Mouse (Mus musculus) G1E (cell line): ENCODE results near the gene Hoxb6. TPM values are rescaled to one million over a fixed set of nuclear protein-coding genes. Genes with fewer than 3 reads are reported as not detected.

Source experiments
- ATAC-seq: 2 replicates; pipeline ENCODE4 v1.8.0; 2016; ENCODE audit warnings: mild to moderate bottlenecking; ENCODE audit not compliant: insufficient number of reproducible peaks, poor library complexity, low FRiP score, severe bottlenecking; ENCODE audit errors: extremely low read depth
- DNase-seq: peaks from one replicate; pipeline ENCODE4 v3.0.0; 2012; ENCODE audit warnings: low spot score
- H3K27me3 ChIP-seq: 2 replicates; pipeline ENCODE4 v1.6.1; 2012; ENCODE audit warnings: mild to moderate bottlenecking, low read length, inconsistent platforms; ENCODE audit not compliant: insufficient read depth
- H3K36me3 ChIP-seq: replicated peaks from 2 replicates; pipeline ENCODE3; 2012; ENCODE audit warnings: mild to moderate bottlenecking, inconsistent platforms
- H3K4me1 ChIP-seq: 2 replicates; pipeline ENCODE4 v1.6.1; 2012; ENCODE audit warnings: low read depth, low read length, inconsistent platforms, mixed read lengths; ENCODE audit not compliant: insufficient read depth
- H3K4me3 ChIP-seq: 2 replicates; pipeline ENCODE4 v1.5.1; 2012; ENCODE audit warnings: low read depth, mild to moderate bottlenecking, inconsistent platforms, low read length, moderate library complexity, mixed read lengths
- H3K9me3 ChIP-seq: replicated peaks from 2 replicates; pipeline ENCODE4 v1.6.1; 2012; ENCODE audit warnings: inconsistent platforms
- CTCF ChIP-seq: IDR thresholded peaks from 2 replicates; pipeline ENCODE4 v1.5.1; 2012; ENCODE audit warnings: low read depth, low read length, inconsistent platforms, mixed read lengths
- GATA1 ChIP-seq: IDR thresholded peaks from 2 replicates; pipeline ENCODE4 v1.6.1; 2012; ENCODE audit warnings: borderline replicate concordance, low read length, inconsistent platforms, mixed read lengths
- GATA2 ChIP-seq: IDR thresholded peaks from 2 replicates; pipeline ENCODE4 v1.6.1; 2012; ENCODE audit warnings: low read depth, low read length, inconsistent platforms, borderline replicate concordance
- POLR2AphosphoS5 ChIP-seq: IDR thresholded peaks from 2 replicates; pipeline ENCODE4 v1.6.1; 2012; ENCODE audit warnings: low read depth, low read length, inconsistent platforms; ENCODE audit not compliant: insufficient replicate concordance
- TAL1 ChIP-seq: conservative IDR thresholded peaks from 2 replicates; pipeline ENCODE4 v1.6.1; 2012; ENCODE audit warnings: low read depth, low read length, inconsistent platforms, mixed read lengths
- polyA plus RNA-seq: library from polyadenylated mRNA; stranded (reverse); fragments of >175 nt; gene quantifications from 2 replicates; pipeline ENCODE4 v1.2.3, GENCODE M21; 2012
- total RNA-seq, 2 experiments: library from RNA; stranded (forward) in 1 of 2; stranded (reverse) in 1 of 2; fragments of 200-1000 nt in 1 of 2; fragments of >200 nt in 1 of 2; fragmentation: Nextera tagmentation in 1 of 2; gene quantifications; 2 replicates each; pipeline ENCODE4 v1.2.3; 2014 to 2017

Hoxb6 gene
- total and polyA plus RNA-seq, 3 experiments, result 0.26 TPM; not detected in 2

- H3K4me1 ChIP-seq, result no peaks in the 10 kb centered on the region
- ATAC-seq (no peak), DNase-seq (no peak)
- no peaks in the 10 kb centered on the region for H3K9me3 ChIP-seq
- TF ChIP-seq GATA1, result no peak
- no peak for TF ChIP-seq POLR2AphosphoS5
- no peak for TF ChIP-seq CTCF
- H3K27me3 ChIP-seq, result peaks cover 45% of the 10 kb centered on the region
- no peaks in the 10 kb centered on the region for H3K36me3 ChIP-seq
- no peak overlapping the region for H3K4me3 ChIP-seq
Measured at GRCm38 (mm10) chr11:96328605-96329004, 36.3 kb downstream of the Hoxb6 start.

DNA sequence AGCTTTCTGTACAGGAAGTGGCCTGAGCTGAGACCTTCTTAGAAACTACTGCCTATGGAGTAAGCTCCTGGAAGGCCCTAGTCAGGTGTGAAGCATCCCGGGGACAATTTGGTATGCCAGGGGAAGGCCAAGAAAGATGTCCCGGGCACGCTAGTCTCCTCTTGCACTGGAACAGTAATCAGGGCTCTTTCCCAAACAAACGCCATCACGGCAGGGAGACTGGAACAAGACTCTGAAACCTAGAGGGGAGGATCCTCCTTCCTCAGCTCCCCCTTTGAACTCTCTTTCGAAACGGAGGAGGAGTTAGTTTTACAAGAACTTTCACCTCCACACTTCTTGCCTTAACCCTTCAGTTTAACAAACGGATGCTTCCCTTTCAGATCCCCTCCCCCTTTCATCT lies 39.8 kb downstream of the Hoxb6 start:
- ATAC-seq, result no peak
- no peak overlapping the region for H3K4me3 ChIP-seq
- no peak for DNase-seq
- no peaks in the 10 kb centered on the region for H3K9me3 ChIP-seq
- no peaks in the 10 kb centered on the region for H3K36me3 ChIP-seq
- TF ChIP-seq POLR2AphosphoS5 (no peak), CTCF (no peak), TAL1 (no peak), GATA2 (no peak), GATA1 (no peak)
- peaks cover 38% of the 10 kb centered on the region for H3K27me3 ChIP-seq
- H3K4me1 ChIP-seq, result no peaks in the 10 kb centered on the region

DNA sequence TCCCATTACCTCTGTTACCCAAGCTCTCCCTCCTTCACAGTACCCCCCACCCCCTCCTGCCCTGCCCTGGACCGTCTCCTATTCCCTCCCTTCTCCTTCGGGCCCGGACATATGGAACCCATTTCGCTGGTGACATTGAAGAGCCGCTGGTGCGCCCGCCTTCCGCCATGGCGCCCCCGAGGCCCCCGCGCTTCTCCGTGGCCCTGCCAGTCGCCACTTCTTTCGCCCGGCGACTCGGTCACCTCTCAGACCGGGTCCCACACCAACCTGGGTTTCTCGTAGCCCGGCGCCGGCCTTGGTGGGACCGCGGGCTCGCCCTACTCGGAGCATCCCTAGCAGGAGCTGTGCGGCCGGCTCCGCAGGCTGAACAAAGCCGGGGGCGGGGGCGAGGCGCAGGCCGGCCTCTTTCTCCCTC lies 40.3 kb downstream of the Hoxb6 start:
- TF ChIP-seq TAL1, result no peak
- TF ChIP-seq GATA1, result no peak
- TF ChIP-seq GATA2, result no peak
- TF ChIP-seq POLR2AphosphoS5, result no peak
- no peak for TF ChIP-seq CTCF
- H3K9me3 ChIP-seq, result no peaks in the 10 kb centered on the region
- H3K27me3 ChIP-seq, result peaks cover 35% of the 10 kb centered on the region
- ATAC-seq (no peak), DNase-seq (no peak)
- no peaks in the 10 kb centered on the region for H3K4me1 ChIP-seq
- H3K36me3 ChIP-seq, result no peaks in the 10 kb centered on the region
- H3K4me3 ChIP-seq, result no peak overlapping the region

DNA sequence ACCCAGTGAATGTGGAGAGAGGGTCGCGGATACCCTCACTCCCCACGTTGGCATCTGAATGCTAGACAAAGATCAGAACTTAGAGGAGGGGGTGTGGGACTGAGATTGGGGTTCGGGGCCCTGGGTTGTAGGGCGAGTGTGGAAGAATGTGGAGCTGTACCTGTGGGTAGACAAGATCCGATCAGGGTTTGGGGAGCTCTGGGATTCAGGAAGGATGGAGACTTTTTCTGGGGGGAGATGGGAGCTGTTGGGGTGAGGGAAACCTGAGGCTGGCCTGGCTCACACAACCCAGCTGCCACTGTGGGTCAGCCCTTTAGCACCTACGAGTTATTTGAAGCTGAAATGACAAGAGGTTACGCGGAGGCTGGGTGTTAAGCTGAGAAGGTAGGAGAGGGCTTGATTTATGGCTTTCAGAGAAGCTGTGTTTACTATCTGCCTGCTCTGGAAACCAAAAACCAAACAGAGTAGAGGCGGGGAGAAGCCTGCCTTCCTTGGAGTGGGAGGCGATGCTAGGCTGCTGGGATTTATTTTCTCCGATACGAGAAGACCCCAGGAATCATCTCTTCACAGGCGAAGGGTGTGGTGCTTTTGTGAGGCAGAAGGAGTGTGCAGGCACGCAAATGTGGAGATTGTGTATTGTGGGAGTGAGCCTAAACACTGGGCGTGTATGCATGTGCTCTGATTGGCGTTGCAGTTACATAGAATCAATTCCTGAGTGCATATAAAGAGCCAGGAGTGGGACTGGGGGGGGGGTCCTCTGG lies 41.1 kb downstream of the Hoxb6 start:
- no peaks in the 10 kb centered on the region for H3K4me1 ChIP-seq
- no peak for ATAC-seq
- peaks cover 35% of the 10 kb centered on the region for H3K27me3 ChIP-seq
- no peak for DNase-seq
- no peaks in the 10 kb centered on the region for H3K36me3 ChIP-seq
- no peak for TF ChIP-seq CTCF
- TF ChIP-seq GATA1, result no peak
- no peak for TF ChIP-seq POLR2AphosphoS5
- no peak for TF ChIP-seq TAL1
- no peak for TF ChIP-seq GATA2
- no peaks in the 10 kb centered on the region for H3K9me3 ChIP-seq
- no peak overlapping the region for H3K4me3 ChIP-seq

GRCm38 (mm10) chr11:96334002-96334364 lies 41.7 kb downstream of the Hoxb6 start:
- Histone ChIP-seq H3K4me3 (no peak overlapping the region), H3K36me3 (no peaks in the 10 kb centered on the region), H3K27me3 (peaks cover 35% of the 10 kb centered on the region), H3K4me1 (no peaks in the 10 kb centered on the region), H3K9me3 (no peaks in the 10 kb centered on the region)
- TF ChIP-seq TAL1 (no peak), CTCF (no peak), GATA1 (no peak), GATA2 (no peak), POLR2AphosphoS5 (no peak)
- DNase-seq (no peak), ATAC-seq (no peak)

GRCm38 (mm10) chr11:96334998-96335397 lies 42.7 kb downstream of the Hoxb6 start:
- no peak overlapping the region for H3K4me3 ChIP-seq
- H3K4me1 ChIP-seq, result no peaks in the 10 kb centered on the region
- peaks cover 36% of the 10 kb centered on the region for H3K27me3 ChIP-seq
- ATAC-seq (no peak), DNase-seq (no peak)
- no peak for TF ChIP-seq TAL1
- H3K36me3 ChIP-seq, result no peaks in the 10 kb centered on the region
- H3K9me3 ChIP-seq, result no peaks in the 10 kb centered on the region

GRCm38 (mm10) chr11:96336597-96336996 lies 44.3 kb downstream of the Hoxb6 start:
- no peaks in the 10 kb centered on the region for H3K36me3 ChIP-seq
- DNase-seq (no peak), ATAC-seq (no peak)
- no peak for TF ChIP-seq POLR2AphosphoS5
- no peak for TF ChIP-seq GATA2
- TF ChIP-seq TAL1, result no peak
- H3K27me3 ChIP-seq, result peaks cover 35% of the 10 kb centered on the region
- no peaks in the 10 kb centered on the region for H3K9me3 ChIP-seq
- no peaks in the 10 kb centered on the region for H3K4me1 ChIP-seq
- H3K4me3 ChIP-seq, result no peak overlapping the region
